Mouse (Mus musculus) liver, embryonic 11.5 days (tissue): ENCODE data around the gene Gmppb. TPM values are rescaled to one million over a fixed set of nuclear protein-coding genes. Genes with fewer than 3 reads are reported as not detected.

Experiments
- ATAC-seq: fragments of 200-750 bp; cut with Nextera tagmentation; replicated peaks from 2 replicates; pipeline ENCODE4 v1.8.0; 2017; ENCODE audit warnings: moderate number of reproducible peaks, mild to moderate bottlenecking, moderate TSS enrichment, moderate library complexity; ENCODE audit not compliant: low FRiP score
- DNase-seq: peaks from one replicate; pipeline ENCODE4 v3.0.0-alpha.2; 2017; ENCODE audit warnings: low spot score
- H3K27ac ChIP-seq: fragments of 300-500 bp; sonication (generic); 2 replicates; pipeline ENCODE4 v1.5.1; 2014; ENCODE audit warnings: mild to moderate bottlenecking, low read depth, low read length, control low read depth
- H3K27me3 ChIP-seq: fragments of 300-500 bp; sonication (generic); replicated peaks from 2 replicates; pipeline ENCODE4 v1.6.1; 2014; ENCODE audit warnings: low read length, mixed read lengths; ENCODE audit not compliant: control insufficient read depth, insufficient read depth
- H3K36me3 ChIP-seq: fragments of 300-500 bp; sonication (generic); 2 replicates; pipeline ENCODE4 v1.6.1; 2014; ENCODE audit warnings: mild to moderate bottlenecking, low read length, moderate library complexity, mixed read lengths; ENCODE audit not compliant: control insufficient read depth, insufficient read depth
- H3K4me1 ChIP-seq: fragments of 300-500 bp; sonication (generic); replicated peaks from 2 replicates; pipeline ENCODE4 v1.6.1; 2014; ENCODE audit warnings: low read length, mixed read lengths; ENCODE audit not compliant: control insufficient read depth, insufficient read depth
- H3K4me2 ChIP-seq: fragments of 300-500 bp; sonication (generic); 2 replicates; pipeline ENCODE4 v1.6.1; 2014; ENCODE audit warnings: mild to moderate bottlenecking, control low read depth, moderate library complexity
- H3K4me3 ChIP-seq: fragments of 300-500 bp; sonication (generic); 2 replicates; pipeline ENCODE4 v1.5.1; 2014; ENCODE audit warnings: low read depth, low read length, control low read depth
- H3K9ac ChIP-seq: fragments of 300-500 bp; sonication (generic); 2 replicates; pipeline ENCODE4 v1.6.1; 2014; ENCODE audit warnings: low read depth, low read length, control low read depth
- H3K9me3 ChIP-seq: fragments of 300-500 bp; sonication (generic); 2 replicates; pipeline ENCODE4 v1.6.1; 2016; ENCODE audit warnings: low read length, inconsistent platforms, mixed read lengths; ENCODE audit not compliant: control insufficient read depth
- WGBS: fragments of 180-500 bp; shearing (Covaris S2); extraction: QIAGEN DNeasy Blood & Tissue Kit; methylation state at CpG from one replicate; pipeline ENCODE4 v1.1.7; 2014; 5-methylcytosine and 5-hydroxymethylcytosine counted together
- polyA plus RNA-seq: library from polyadenylated mRNA; unstranded; fragments of >200 nt; fragmentation: Nextera tagmentation; extraction: Ambion mirVana; gene quantifications from 2 replicates; pipeline ENCODE4 v1.2.1, GENCODE M21; 2014

Gene Gmppb
- polyA plus RNA-seq, 1 experiment from 2014 or later: 26.5 TPM

GRCm38 (mm10) chr9:108053665-108054225 is 4.7 kb downstream of the Gmppb start:
- H3K4me1 ChIP-seq: peaks cover 21% of the 10 kb centered on the region

GRCm38 (mm10) chr9:108054331-108055040 is 5.4 kb downstream of the Gmppb start:
- Histone ChIP-seq H3K27ac (no peak overlapping the region), H3K4me2 (no peak overlapping the region), H3K9ac (no peak overlapping the region), H3K4me1 (peaks cover 21% of the 10 kb centered on the region), H3K36me3 (peaks cover 46% of the 10 kb centered on the region), H3K4me3 (no peak overlapping the region), H3K27me3 (no peaks in the 10 kb centered on the region), H3K9me3 (no peaks in the 10 kb centered on the region)
- ATAC-seq (no peak), DNase-seq (no peak)
- 90% methylated on average over 22 of the region's 22 CpGs for WGBS

More at GRCm38 (mm10) chr9:108053665-108054225, 4.7 kb downstream of the Gmppb start:
- H3K27ac ChIP-seq: no peak overlapping the region
- 92% methylated on average over 15 of the region's 15 CpGs for WGBS
- DNase-seq: no peak
- H3K9me3 ChIP-seq: no peaks in the 10 kb centered on the region
- peaks cover 43% of the 10 kb centered on the region for H3K36me3 ChIP-seq
- ATAC-seq: no peak
- no peak overlapping the region; the same call in 1 of the 2 replicates for H3K4me2 ChIP-seq
- no peak overlapping the region for H3K9ac ChIP-seq
- no peak overlapping the region for H3K4me3 ChIP-seq
- H3K27me3 ChIP-seq: no peaks in the 10 kb centered on the region

GRCm38 (mm10) chr9:108055061-108055460 is 6.0 kb downstream of the Gmppb start:
- no peaks in the 10 kb centered on the region for H3K27me3 ChIP-seq
- no peak overlapping the region for H3K4me3 ChIP-seq
- H3K27ac ChIP-seq: no peak overlapping the region
- no peak overlapping the region for H3K9ac ChIP-seq
- peaks cover 16% of the 10 kb centered on the region for H3K4me1 ChIP-seq
- DNase-seq (no peak), ATAC-seq (no peak)
- peaks cover 51% of the 10 kb centered on the region for H3K36me3 ChIP-seq
- no peak overlapping the region for H3K4me2 ChIP-seq
- 64% methylated on average over 1 of the region's 1 CpGs for WGBS
- H3K9me3 ChIP-seq: no peaks in the 10 kb centered on the region

- Histone ChIP-seq H3K9ac (no peak overlapping the region), H3K4me1 (peaks cover 16% of the 10 kb centered on the region), H3K27me3 (no peaks in the 10 kb centered on the region), H3K27ac (no peak overlapping the region), H3K36me3 (peaks cover 48% of the 10 kb centered on the region), H3K4me3 (no peak overlapping the region), H3K4me2 (no peak overlapping the region), H3K9me3 (no peaks in the 10 kb centered on the region)
- 88% methylated on average over 6 of the region's 6 CpGs for WGBS
- DNase-seq (no peak), ATAC-seq (no peak)
Measured at GRCm38 (mm10) chr9:108055661-108056237, 6.7 kb downstream of the Gmppb start.

- Histone ChIP-seq H3K36me3 (peaks cover 44% of the 10 kb centered on the region), H3K4me2 (no peak overlapping the region), H3K4me3 (no peak overlapping the region), H3K27me3 (no peaks in the 10 kb centered on the region), H3K9ac (no peak overlapping the region), H3K4me1 (peaks cover 19% of the 10 kb centered on the region), H3K9me3 (no peaks in the 10 kb centered on the region), H3K27ac (no peak overlapping the region)
- ATAC-seq (no peak), DNase-seq (no peak)
- WGBS: 86% methylated on average over 28 of the region's 28 CpGs
Measured at GRCm38 (mm10) chr9:108056361-108057261, 7.6 kb downstream of the Gmppb start.

GRCm38 (mm10) chr9:108057262-108057562 is 8.2 kb downstream of the Gmppb start:
- Histone ChIP-seq H3K4me2 (no peak overlapping the region), H3K9ac (no peak overlapping the region), H3K4me3 (no peak overlapping the region), H3K36me3 (peaks cover 46% of the 10 kb centered on the region), H3K27ac (no peak overlapping the region), H3K4me1 (peaks cover 17% of the 10 kb centered on the region), H3K27me3 (no peaks in the 10 kb centered on the region), H3K9me3 (no peaks in the 10 kb centered on the region)
- ATAC-seq: no peak
- no peak for DNase-seq
- 88% methylated on average over 5 of the region's 5 CpGs for WGBS

- Histone ChIP-seq H3K4me2 (no peak overlapping the region), H3K27me3 (no peaks in the 10 kb centered on the region), H3K4me1 (peaks cover 16% of the 10 kb centered on the region), H3K36me3 (peaks cover 55% of the 10 kb centered on the region), H3K9me3 (no peaks in the 10 kb centered on the region), H3K27ac (no peak overlapping the region), H3K4me3 (no peak overlapping the region), H3K9ac (no peak overlapping the region)
- no peak for DNase-seq
- no peak for ATAC-seq
- WGBS: 92% methylated on average over 9 of the region's 9 CpGs
Measured at GRCm38 (mm10) chr9:108058291-108058690, 9.2 kb downstream of the Gmppb start.

GRCm38 (mm10) chr9:108062142-108062541 is 13.1 kb downstream of the Gmppb start:
- DNase-seq (no peak), ATAC-seq (no peak)
- no peaks in the 10 kb centered on the region for H3K27me3 ChIP-seq
- no peak overlapping the region for H3K4me3 ChIP-seq
- 95% methylated on average over 3 of the region's 3 CpGs for WGBS
- H3K27ac ChIP-seq: no peak overlapping the region
- H3K4me2 ChIP-seq: no peak overlapping the region
- no peak overlapping the region for H3K9ac ChIP-seq
- H3K9me3 ChIP-seq: no peaks in the 10 kb centered on the region
- H3K36me3 ChIP-seq: peaks cover 51% of the 10 kb centered on the region
- peaks cover 17% of the 10 kb centered on the region for H3K4me1 ChIP-seq
